Mouse (Mus musculus) adrenal gland, adult 2 months (tissue): ENCODE results near the gene Zfp292. TPM values are rescaled to one million over a fixed set of nuclear protein-coding genes. Genes with fewer than 3 reads are reported as not detected.

Source experiments
- DNase-seq: peaks from one replicate; pipeline ENCODE4 v3.0.0; 2021
- polyA plus RNA-seq: library from polyadenylated mRNA; depleted of rRNA; stranded (reverse); fragments of >200 nt; gene quantifications from 2 replicates; pipeline ENCODE4 v1.2.3, GENCODE M21; 2012; rRNA removed
- total RNA-seq, 2 experiments: library from RNA; stranded (reverse); gene quantifications; 2 replicates each; pipeline ENCODE4 v1.2.3; 2021

Gene Zfp292
- total and polyA plus RNA-seq, 3 experiments: 0.68 to 19.8 (median 15.4) TPM

- no peak for DNase-seq
Measured at GRCm38 (mm10) chr4:34797294-34797983, 85.3 kb downstream of the Zfp292 start.

DNA sequence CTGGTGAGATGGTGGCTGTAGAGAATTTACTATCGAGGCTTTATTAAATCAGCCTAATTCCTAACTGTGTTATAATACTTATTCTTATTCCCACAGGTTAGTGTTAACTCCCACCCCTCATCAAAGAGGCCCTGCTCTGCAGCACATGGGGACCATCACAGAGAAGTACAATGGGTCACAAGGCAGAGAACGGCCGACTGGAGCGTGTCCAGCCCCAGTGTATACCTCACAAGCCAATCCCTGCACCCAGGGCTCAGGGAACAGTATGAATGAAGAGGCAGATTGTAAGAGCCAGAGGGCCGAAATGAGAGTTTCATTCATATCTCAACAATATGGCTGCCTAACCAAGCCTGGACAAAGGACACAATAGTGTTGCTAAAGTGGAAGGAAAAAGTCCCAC lies 86.5 kb downstream of the Zfp292 start:
- DNase-seq: no peak

DNA sequence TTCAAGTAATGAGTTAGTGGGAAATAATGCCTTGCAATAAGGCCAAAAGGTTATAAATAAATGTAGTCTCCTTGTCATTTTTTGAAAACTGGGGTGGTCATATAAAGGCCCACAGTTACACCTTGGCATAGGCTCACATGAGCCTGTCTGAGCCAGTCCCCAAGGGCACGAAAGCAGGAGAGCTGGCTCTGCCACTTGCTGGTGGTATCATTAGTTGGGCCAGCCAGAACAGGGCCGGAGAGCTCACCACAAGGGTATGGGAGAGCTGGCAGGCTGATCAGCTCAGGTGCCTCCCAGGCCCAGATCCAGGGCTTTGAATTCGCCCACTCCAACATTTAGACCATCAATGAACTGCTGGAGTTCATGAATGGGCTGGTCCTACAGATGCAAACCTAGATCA lies 96.3 kb downstream of the Zfp292 start:
- DNase-seq: no peak

- DNase-seq: no peak
Measured at GRCm38 (mm10) chr4:34785646-34786045, 97.1 kb downstream of the Zfp292 start.

- DNase-seq: no peak
Measured at GRCm38 (mm10) chr4:34784865-34785264, 97.9 kb downstream of the Zfp292 start.

DNA sequence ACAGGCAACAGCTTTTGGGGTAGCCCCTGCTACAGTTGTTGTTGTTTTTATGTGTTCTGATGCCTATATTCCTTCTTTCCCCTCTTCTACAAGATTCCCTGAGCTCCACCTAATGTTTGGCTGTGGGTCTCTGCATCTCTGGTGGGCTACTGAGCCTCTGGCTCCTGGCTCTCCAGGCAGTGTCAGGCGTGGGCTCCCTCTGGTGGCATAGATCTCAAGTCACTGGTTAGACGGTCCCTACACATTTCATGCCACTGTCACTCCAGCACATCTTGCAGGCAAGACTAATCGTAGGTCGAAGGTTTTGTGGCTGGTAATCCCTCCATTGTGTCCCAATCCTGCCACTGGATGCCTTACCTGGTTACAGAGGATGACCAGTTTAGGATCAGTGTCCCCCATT lies 100.0 kb downstream of the Zfp292 start:
- no peak for DNase-seq

DNA sequence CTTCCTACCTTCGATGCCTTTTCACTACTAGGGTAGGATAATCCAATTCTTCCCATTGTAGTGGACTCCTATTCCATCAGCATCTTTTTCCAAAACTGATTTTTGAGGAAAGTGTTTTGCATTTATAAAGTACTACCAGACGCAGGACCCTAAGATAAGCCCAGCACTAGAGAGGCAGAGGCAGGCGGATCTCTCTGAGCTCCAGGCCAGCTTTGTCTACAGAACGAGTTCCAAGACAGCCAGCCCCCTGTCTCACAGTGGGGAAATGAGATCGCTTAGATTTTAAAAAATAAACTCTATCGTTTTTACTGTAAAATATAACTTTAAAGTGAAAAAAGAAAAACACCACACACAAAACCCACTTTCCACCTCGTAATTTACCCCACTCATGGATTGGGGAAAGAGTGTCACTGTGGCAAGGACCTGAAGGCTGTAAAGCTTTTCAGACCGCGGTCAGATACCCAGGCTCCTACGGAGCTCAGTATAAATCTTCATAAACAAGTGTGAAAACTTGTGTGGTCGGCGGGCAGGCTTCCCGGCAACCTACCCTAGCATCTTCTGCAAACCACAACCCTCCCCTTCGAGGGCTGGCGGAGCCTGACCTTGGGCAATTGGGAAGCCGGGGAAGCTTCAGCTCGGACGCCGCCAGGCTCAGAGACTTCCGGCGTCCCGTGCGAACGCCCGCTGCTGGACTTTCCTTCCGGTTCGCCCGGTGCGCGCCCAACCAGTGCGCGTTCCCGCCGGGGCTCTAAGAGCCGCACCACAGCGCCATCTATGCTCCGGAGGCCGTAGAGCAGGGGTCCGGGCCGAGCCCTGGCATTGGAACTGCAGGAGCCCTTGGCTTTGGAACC lies 104.9 kb downstream of the Zfp292 start, which contains the start of gene Smim8:
TSS of gene Smim8 (minus strand) at position 747 of the 851 bp plus-strand sequence.
- DNase-seq: peak; percentile 94

- no peak for DNase-seq
Measured at GRCm38 (mm10) chr4:34771652-34772371, 110.9 kb downstream of the Zfp292 start.

DNA sequence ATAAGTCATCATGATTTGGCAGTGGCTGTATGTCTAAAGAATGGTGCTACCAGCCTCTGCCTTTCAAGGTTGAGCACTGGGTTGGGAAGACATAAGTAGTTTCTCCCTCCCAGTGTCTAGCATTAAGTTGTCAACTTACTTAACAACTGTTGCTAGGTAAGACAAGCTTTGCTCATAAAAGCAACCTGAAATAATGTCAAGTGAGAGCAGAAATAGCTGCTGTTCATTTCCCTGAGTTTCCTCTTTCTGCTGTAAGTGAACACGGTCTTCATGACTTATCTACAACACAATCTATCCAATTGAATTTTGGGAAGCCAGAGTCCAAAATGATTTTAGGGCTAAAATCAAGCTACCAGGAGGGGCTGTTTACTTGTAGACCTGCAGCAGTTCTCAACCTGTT lies 126.6 kb downstream of the Zfp292 start, which contains the start of gene Gm136:
TSS of gene Gm136 (minus strand) at position 101 of the 400 bp plus-strand sequence.
- DNase-seq: no peak

Other genes with a start within 250 kb of the Zfp292 start
- 10 to 100 TPM; 29.0 to 41.0 TPM for gene Slc35a1, start 195.5 kb downstream of the Zfp292 start, total RNA-seq
- gene Slc35a1, start 195.5 kb downstream of the Zfp292 start, polyA plus RNA-seq: 7.9 and 8.3 TPM in 2 replicates
- under 1 TPM; 0.26 to 0.73 TPM for gene Cfap206, start 152.8 kb downstream of the Zfp292 start, total RNA-seq
- not detected in 2 replicates for gene Cfap206, start 152.8 kb downstream of the Zfp292 start, polyA plus RNA-seq
- not detected for gene Gm136, start 126.7 kb downstream of the Zfp292 start, total RNA-seq
- gene Gm136, start 126.7 kb downstream of the Zfp292 start, polyA plus RNA-seq: not detected in 2 replicates
- 10 to 100 TPM; 19.4 to 23.6 TPM for gene Smim8, start 104.5 kb downstream of the Zfp292 start, total RNA-seq
- gene Smim8, start 104.5 kb downstream of the Zfp292 start, polyA plus RNA-seq: 0.57 and 0.80 TPM in 2 replicates
- gene Cga, start 10.8 kb upstream of the Zfp292 start, total RNA-seq: not detected
- not detected in 2 replicates for gene Cga, start 10.8 kb upstream of the Zfp292 start, polyA plus RNA-seq